24 mouse cellular contexts compared by ENCODE assay signal in the genomic region with DNA sequence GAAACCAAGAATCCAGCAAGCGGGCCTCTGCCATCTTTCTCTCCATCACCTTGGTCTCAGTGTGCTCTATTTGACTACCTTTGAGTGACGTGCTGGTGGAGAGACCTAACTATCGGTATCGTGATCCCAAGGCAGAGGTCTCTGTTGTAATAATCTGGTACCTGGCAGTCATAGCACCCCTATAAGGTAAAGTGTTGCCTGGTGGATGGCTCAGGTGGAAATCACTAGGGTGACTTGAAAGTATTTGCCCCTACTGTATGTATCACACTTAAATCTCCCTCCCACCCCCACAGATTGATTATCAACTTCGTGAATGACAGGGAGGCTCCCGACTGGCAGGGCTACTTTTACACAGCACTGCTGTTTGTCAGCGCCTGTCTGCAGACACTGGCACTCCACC.
"Had no signal": no experiment of that assay in that cellular context is flagged by ENCODE, and none has a peak within 500 bp of the region (broad histone marks: within the 10 kb centered on the region; RNA-seq: fewer than 3 reads in every experiment).

No protein-coding gene starts in this region.

- H3K9me3 ChIP-seq: embryonic facial prominence, embryonic 10.5 days; embryonic facial prominence, embryonic 12.5 days; embryonic facial prominence, embryonic 13.5 days; embryonic facial prominence, embryonic 15.5 days; forebrain, embryonic 10.5 days; forebrain, embryonic 12.5 days; forebrain, embryonic 13.5 days; forebrain, embryonic 15.5 days had no signal

- H3K27me3 ChIP-seq: embryonic facial prominence, embryonic 12.5 days; embryonic facial prominence, embryonic 13.5 days; embryonic facial prominence, embryonic 15.5 days; forebrain, embryonic 12.5 days; forebrain, embryonic 13.5 days; forebrain, embryonic 15.5 days had no signal

- H3K4me3 ChIP-seq: embryonic facial prominence, embryonic 10.5 days; embryonic facial prominence, embryonic 12.5 days; embryonic facial prominence, embryonic 13.5 days; embryonic facial prominence, embryonic 15.5 days; erythroblast, embryonic 14.5 days; forebrain, embryonic 10.5 days; forebrain, embryonic 12.5 days; forebrain, embryonic 13.5 days; forebrain, embryonic 15.5 days; gastrocnemius, adult 2 months; heart, adult 2 months had no signal

- H3K4me1 ChIP-seq: embryonic facial prominence, embryonic 10.5 days; embryonic facial prominence, embryonic 12.5 days; embryonic facial prominence, embryonic 13.5 days; embryonic facial prominence, embryonic 15.5 days; forebrain, embryonic 10.5 days; forebrain, embryonic 12.5 days; forebrain, embryonic 13.5 days; forebrain, embryonic 15.5 days had no signal

- DNase-seq: cerebellum, adult 8-10 months; cerebellum, adult 9-10 months; cerebellum, adult 9-11 months; cerebellum, postnatal 10 days; cerebellum, postnatal 14 days; cerebellum, postnatal 25 days; cerebellum, postnatal 36 days; embryo, embryonic 11 days; forebrain, postnatal 0 days; gastrocnemius, adult 2 months; gastrocnemius, postnatal 10 days; gastrocnemius, postnatal 14 days; gastrocnemius, postnatal 25 days; gastrocnemius, postnatal 36 days had no signal

- H3K27ac ChIP-seq: embryonic facial prominence, embryonic 10.5 days; embryonic facial prominence, embryonic 12.5 days; embryonic facial prominence, embryonic 13.5 days; embryonic facial prominence, embryonic 15.5 days; forebrain, embryonic 10.5 days; forebrain, embryonic 12.5 days; forebrain, embryonic 13.5 days; forebrain, embryonic 15.5 days; gastrocnemius, adult 2 months; heart, adult 2 months had no signal
